17 mouse cellular contexts compared by ENCODE assay signal in genomic region chr4:9047151-9047550, GRCm38 (mm10).
"Had no signal": no experiment of that assay in that cellular context is flagged by ENCODE, and none has a peak within 500 bp of the region (broad histone marks: within the 10 kb centered on the region; RNA-seq: fewer than 3 reads in every experiment).

No protein-coding gene starts in this region.

- DNase-seq: embryo, embryonic 11 days; forebrain, postnatal 0 days; gastrocnemius, postnatal 36 days; heart, adult 11 months; heart, adult 18-20 months; heart, adult 2 months had no signal

- H3K4me3 ChIP-seq: embryonic facial prominence, embryonic 10.5 days; embryonic facial prominence, embryonic 12.5 days; embryonic facial prominence, embryonic 13.5 days; embryonic facial prominence, embryonic 15.5 days; erythroblast, embryonic 14.5 days; forebrain, embryonic 10.5 days; forebrain, embryonic 12.5 days; forebrain, embryonic 13.5 days; forebrain, embryonic 15.5 days; heart, adult 2 months; heart, embryonic 10.5 days; heart, embryonic 12.5 days had no signal

- H3K27ac ChIP-seq: embryonic facial prominence, embryonic 10.5 days; embryonic facial prominence, embryonic 12.5 days; embryonic facial prominence, embryonic 13.5 days; embryonic facial prominence, embryonic 15.5 days; forebrain, embryonic 10.5 days; forebrain, embryonic 12.5 days; forebrain, embryonic 13.5 days; forebrain, embryonic 15.5 days; heart, adult 2 months; heart, embryonic 10.5 days had no signal
